Mouse (Mus musculus): ENCODE data around the gene Lrrc10b.

The Lrrc10b gene

GRCm38 (mm10) chr19:10437521-10437920 is 19.8 kb downstream of the Lrrc10b start:
- no peak for DNase-seq

DNA sequence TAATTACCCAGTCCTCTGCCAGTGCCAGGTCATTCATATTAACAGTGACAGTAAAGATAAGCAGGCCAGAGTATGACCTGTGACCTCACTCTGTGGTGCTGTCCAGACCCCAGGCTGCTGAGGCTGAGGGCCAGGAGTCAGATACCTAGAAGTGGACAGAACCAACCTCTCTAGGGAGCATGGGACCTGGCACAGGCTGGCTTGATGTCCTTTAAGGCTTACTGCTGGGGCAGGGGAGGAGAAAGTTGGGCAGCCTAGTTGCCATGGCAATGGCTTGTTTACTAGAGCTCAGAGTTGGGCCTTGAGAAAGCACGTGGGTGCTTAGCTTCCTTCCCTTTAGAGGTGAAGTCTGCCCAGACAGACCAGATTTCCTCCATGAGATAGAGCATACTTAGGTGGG is 20.5 kb downstream of the Lrrc10b start:
- no peak for DNase-seq

DNA sequence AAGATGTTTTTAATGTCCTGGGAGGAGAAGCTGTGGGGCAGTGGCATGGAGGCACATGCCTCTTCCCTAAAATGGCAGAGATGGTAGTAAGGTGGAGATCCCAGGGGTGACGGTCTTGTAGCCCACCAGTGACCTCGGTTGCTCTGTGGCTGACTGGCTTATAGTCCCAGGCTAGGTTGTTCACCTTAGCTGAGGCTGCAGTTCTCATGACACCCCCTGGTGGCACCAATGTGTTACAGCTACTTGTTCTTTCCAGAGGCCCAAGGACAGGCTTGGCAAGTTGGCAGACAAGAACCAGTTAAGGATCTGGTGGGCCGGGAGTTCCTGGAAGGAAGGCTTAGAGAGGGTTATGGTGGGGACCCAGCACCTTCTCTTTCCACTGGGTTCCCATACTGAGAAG is 21.4 kb downstream of the Lrrc10b start:
- peak; percentile 81 for DNase-seq

- DNase-seq = no peak
Measured at GRCm38 (mm10) chr19:10434927-10435326, 22.3 kb downstream of the Lrrc10b start.

- DNase-seq = no peak
Measured at GRCm38 (mm10) chr19:10433879-10434540, 23.3 kb downstream of the Lrrc10b start.

DNA sequence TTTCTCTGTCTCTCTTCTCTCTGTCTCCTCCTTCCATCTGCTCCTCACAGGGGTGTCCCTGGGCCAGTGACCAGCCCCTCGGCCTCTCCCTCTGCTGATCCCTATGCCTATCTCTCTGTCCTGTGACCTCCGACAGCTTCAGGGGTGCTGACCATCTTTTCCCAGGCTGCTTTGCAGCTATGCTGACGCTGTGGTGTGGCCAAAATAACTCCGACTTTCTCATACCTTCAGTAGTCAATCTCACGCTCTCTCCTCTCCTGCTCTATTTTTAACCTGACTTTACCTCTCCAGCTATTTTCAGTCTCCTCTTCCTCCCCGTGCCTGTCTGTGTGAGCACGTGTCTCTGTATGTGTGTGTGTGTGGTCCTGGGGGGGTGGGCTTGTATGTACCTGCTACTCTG is 24.0 kb downstream of the Lrrc10b start:
- DNase-seq = no peak

DNA sequence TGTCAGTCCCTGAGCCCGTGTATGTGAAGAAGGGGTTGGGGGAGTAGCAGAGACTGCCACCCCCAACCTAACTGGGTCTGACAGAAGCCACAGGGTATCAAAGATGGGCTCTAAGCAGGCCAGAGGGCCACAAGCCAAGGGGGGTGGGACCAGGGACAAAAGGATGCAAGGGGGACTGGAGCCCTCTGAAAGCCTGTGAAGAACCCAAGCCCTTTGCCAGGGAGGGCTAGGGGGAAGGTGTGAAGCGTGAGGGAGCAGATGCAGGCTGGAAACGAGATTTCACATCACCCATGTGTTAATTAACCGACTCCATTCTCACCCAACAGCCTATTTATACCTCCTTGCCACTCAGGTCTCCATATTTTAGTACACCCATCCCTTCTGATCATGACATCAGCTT is 25.4 kb downstream of the Lrrc10b start:
- no peak for DNase-seq

- peak; percentile 52 for DNase-seq
Measured at GRCm38 (mm10) chr19:10431410-10431809, 25.9 kb downstream of the Lrrc10b start.

DNA sequence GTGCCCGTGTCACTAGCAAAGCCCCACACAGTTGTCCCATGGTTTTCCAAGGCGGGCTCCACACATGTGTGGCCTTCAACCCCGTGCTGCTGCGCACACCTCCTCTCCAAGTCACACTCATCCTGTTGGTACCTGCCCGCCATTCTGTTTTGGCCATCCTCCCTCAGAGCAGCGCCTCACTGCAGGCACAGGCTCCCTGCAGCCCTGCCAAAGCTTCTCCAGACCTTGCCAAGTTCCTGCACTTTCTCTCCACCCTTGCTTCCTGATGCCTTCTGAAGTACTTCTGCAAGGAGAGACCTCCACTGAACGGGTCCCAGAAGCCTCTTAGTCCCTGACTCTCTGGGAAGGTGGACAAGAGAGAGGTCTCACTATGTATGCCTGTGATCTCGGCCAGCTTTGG is 27.9 kb downstream of the Lrrc10b start:
- no peak for DNase-seq

- DNase-seq = no peak
Measured at GRCm38 (mm10) chr19:10427431-10427830, 29.8 kb downstream of the Lrrc10b start.

DNA sequence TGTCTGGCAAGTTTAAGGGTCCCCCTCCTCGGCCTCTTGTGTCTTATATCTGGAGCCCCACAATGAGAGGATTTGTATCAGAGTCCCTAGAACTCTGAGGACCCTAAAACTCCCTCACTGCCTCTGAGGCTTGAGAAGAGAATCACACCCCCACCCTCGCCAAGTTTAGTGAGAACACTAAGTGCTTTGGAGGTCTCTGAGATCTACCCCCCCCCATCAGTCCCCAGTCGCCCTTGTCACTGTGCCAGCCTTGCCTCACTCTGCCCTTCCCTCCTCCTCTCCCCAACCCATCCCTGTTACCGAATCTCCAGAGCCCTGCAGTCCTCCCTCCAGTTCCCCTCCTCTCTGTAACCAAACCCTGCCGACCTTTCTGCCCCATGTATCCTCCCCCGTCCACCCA is 30.5 kb downstream of the Lrrc10b start:
- no peak for DNase-seq

GRCm38 (mm10) chr19:10426312-10426711 is 31.0 kb downstream of the Lrrc10b start:
- no peak for DNase-seq

DNA sequence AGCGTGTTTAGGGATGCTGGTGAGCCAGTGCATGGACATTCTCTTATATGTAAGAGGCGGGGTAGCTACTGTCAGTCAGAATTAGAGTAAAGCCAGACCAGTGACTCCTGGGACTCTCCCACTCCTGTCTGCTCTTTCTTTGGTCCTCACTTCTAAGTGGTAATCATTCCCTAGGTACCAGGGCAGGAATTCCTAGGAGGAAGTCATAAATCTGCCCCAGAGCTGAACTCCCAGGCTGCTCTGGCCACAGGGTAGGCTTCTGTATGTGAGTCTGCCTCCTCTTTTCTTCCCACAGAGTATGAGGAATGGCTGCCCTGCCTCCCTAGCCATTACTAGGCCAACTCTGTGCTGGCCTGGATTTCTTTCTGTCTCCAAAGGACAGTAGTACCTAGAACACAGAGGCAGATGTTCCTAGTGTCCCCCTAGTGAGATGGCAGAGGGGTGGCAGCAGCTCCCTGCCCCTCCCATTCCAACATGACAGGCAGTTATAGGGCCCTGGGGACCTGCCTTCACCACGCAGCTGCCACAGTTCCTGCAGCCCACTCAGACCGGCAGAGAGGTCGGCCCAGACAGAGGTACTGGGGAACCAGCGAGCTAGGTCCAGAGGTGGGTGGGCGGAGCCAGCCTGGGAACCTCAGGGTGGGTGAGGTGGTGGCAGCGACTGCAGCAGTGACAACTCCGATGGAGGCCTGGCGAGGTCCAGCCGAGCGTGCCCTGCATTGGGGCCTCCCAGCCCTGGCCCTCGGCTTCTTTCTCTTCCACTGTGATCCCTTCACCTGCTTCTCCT is 31.6 kb downstream of the Lrrc10b start:
- peak; percentile 35 for DNase-seq

- DNase-seq = no peak
Measured at GRCm38 (mm10) chr19:10424751-10425150, 32.5 kb downstream of the Lrrc10b start.

- DNase-seq = peak; percentile 46
Measured at GRCm38 (mm10) chr19:10421986-10422976, 35.0 kb downstream of the Lrrc10b start.

DNA sequence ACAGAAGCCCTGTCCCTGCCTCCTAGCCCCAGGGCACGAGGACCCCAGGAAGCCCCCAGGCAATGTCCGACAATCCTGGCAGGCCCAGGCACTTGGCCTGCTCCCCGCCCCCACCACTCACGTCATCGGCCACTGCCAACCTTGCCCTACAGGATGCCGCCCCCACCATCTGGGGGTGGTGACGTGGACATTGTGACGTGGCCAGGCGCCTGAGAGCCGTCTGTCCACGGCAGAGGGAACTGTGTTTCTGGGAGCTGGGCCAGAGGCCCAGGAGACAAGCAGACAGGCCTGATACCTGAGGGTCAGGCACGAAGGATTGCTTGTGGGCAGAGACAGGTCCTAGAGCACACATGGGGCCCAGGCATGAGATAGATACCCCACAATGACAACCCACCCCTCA is 39.8 kb downstream of the Lrrc10b start:
- DNase-seq = no peak

DNA sequence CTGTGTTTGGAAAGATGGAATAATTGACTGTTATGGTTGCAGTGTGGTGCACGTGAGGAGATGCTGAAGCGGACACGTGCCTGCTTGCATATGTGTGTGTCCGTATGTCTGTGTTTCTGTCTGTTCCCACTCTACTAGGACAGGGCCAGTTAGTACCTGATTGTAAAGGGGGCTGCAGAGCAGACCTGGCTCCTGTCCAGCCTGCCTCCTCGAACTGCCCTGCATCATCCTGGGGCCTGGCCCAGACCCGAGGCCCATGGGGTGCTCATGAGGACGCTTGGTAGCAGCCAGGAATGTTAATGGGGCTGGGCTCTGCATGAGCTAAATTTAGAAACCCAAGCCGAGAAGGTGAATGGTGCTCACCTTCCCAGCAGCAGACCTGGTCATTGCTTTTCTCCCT is 40.4 kb downstream of the Lrrc10b start:
- DNase-seq = no peak

GRCm38 (mm10) chr19:10415508-10415907 is 41.8 kb downstream of the Lrrc10b start:
- DNase-seq = no peak

- DNase-seq = peak; percentile 89
Measured at GRCm38 (mm10) chr19:10413701-10414242, 43.5 kb downstream of the Lrrc10b start.

All from retina, postnatal 1 day (tissue).